In genomic region chr4:48510861-48511260, GRCm38 (mm10) we compare ENCODE assay signal across 17 mouse cellular contexts.
"Had no signal": no experiment of that assay in that cellular context is flagged by ENCODE, and none has a peak within 500 bp of the region (broad histone marks: within the 10 kb centered on the region; RNA-seq: fewer than 3 reads in every experiment).

No protein-coding gene starts in this region.

- H3K27me3 ChIP-seq: lung, embryonic 15.5 days; megakaryocyte, embryonic 14.5 days; midbrain, embryonic 13.5 days; midbrain, embryonic 15.5 days; neural tube, embryonic 12.5 days; stomach, embryonic 15.5 days had no signal

- H3K4me2 ChIP-seq: lung, embryonic 15.5 days; midbrain, embryonic 11.5 days; midbrain, embryonic 13.5 days; midbrain, embryonic 15.5 days; neural tube, embryonic 12.5 days; stomach, embryonic 15.5 days had no signal

- H3K9me3 ChIP-seq: lung, embryonic 15.5 days; midbrain, embryonic 15.5 days; stomach, embryonic 15.5 days had no signal

- H3K9ac ChIP-seq: lung, embryonic 15.5 days; midbrain, embryonic 13.5 days; midbrain, embryonic 15.5 days; neural tube, embryonic 12.5 days; stomach, embryonic 15.5 days had no signal

- H3K4me1 ChIP-seq: lung, embryonic 15.5 days; megakaryocyte, embryonic 14.5 days; midbrain, embryonic 13.5 days; midbrain, embryonic 15.5 days; neural tube, embryonic 12.5 days; stomach, embryonic 15.5 days had no signal

- H3K36me3 ChIP-seq: lung, embryonic 15.5 days; midbrain, embryonic 13.5 days; midbrain, embryonic 15.5 days; neural tube, embryonic 12.5 days; stomach, embryonic 15.5 days had no signal

- H3K4me3 ChIP-seq: lung, embryonic 15.5 days; megakaryocyte, embryonic 14.5 days; midbrain, embryonic 13.5 days; midbrain, embryonic 15.5 days; neural tube, embryonic 12.5 days; stomach, embryonic 15.5 days had no signal

- ATAC-seq: lung, postnatal 0 days; midbrain, embryonic 13.5 days; midbrain, embryonic 15.5 days had no signal

- DNase-seq: lung, adult 18-20 months; lung, postnatal 14 days; lung, postnatal 36 days; right cerebral cortex, postnatal 14 days; thymus, adult 2 months; thymus, postnatal 25 days; thymus, postnatal 4 days had no signal

- H3K27ac ChIP-seq: lung, embryonic 15.5 days; macrophage; midbrain, embryonic 13.5 days; midbrain, embryonic 15.5 days; neural tube, embryonic 12.5 days; stomach, embryonic 15.5 days; stomach, postnatal 0 days had no signal
